Mouse (Mus musculus) megakaryocyte, embryonic 14.5 days (primary cell): ENCODE results near the gene Tyw3. TPM values are rescaled to one million over a fixed set of nuclear protein-coding genes. Genes with fewer than 3 reads are reported as not detected.
A peak's percentile ranks its signal among the peaks of the same experiment; 100 is the strongest.

Experiments used
- H3K27me3 ChIP-seq: replicated peaks from 2 replicates; pipeline ENCODE3; 2012; ENCODE audit warnings: inconsistent platforms
- H3K36me3 ChIP-seq: replicated peaks from 2 replicates; pipeline ENCODE3; 2012; ENCODE audit warnings: low read length, inconsistent platforms, mixed read lengths
- H3K4me1 ChIP-seq: 2 replicates; pipeline ENCODE4 v1.6.1; 2012; ENCODE audit warnings: inconsistent platforms
- H3K4me3 ChIP-seq: replicated peaks from 2 replicates; pipeline ENCODE3; 2012; ENCODE audit warnings: moderate library complexity, mild to moderate bottlenecking, inconsistent platforms
- H3K9me3 ChIP-seq: 2 replicates; pipeline ENCODE4 v1.6.1; 2012; ENCODE audit warnings: inconsistent platforms
- FLI1 ChIP-seq: IDR thresholded peaks from 2 replicates; pipeline ENCODE4 v1.6.1; 2012; ENCODE audit warnings: low read length, inconsistent platforms, mixed read lengths
- GATA1 ChIP-seq: IDR thresholded peaks from 3 replicates; pipeline ENCODE4 v1.6.1; 2012; ENCODE audit warnings: mixed read lengths, low read length, inconsistent platforms, borderline replicate concordance
- polyA plus RNA-seq: library from polyadenylated mRNA; stranded (reverse); fragments of >175 nt; gene quantifications from 2 replicates; pipeline ENCODE4 v1.2.3, GENCODE M21; 2012; ENCODE audit warnings: low replicate concordance; ENCODE audit not compliant: insufficient read depth

The Tyw3 gene
- polyA plus RNA-seq, 1 experiment, result 1.3 TPM

DNA sequence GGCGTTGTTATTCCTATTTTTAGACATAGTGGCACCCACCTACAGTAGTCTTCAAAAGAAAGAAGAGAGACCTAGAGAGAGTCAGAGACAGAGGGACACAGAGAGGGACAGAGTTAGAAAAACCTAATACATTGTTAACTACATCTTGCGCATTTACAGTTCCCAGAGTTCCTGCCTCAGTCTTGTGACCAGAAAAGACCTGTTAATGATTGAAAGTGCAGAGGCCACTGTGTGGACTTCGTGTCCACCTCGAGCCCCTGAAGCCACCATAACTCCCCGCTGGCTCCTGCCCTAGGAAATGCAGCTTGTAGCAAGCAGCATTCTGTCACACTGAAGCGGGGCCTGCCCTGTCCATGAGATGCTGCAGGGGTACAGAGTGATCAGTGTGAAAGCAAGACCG, 657 bp upstream of the Tyw3 start:
- H3K4me3 ChIP-seq, result peak overlapping the region; percentile 99
- H3K27me3 ChIP-seq, result no peaks in the 10 kb centered on the region
- peaks cover 24% of the 10 kb centered on the region for H3K4me1 ChIP-seq
- peaks cover 17% of the 10 kb centered on the region for H3K36me3 ChIP-seq
- H3K9me3 ChIP-seq, result no peaks in the 10 kb centered on the region
- TF ChIP-seq GATA1 (no peak), FLI1 (no peak)

DNA sequence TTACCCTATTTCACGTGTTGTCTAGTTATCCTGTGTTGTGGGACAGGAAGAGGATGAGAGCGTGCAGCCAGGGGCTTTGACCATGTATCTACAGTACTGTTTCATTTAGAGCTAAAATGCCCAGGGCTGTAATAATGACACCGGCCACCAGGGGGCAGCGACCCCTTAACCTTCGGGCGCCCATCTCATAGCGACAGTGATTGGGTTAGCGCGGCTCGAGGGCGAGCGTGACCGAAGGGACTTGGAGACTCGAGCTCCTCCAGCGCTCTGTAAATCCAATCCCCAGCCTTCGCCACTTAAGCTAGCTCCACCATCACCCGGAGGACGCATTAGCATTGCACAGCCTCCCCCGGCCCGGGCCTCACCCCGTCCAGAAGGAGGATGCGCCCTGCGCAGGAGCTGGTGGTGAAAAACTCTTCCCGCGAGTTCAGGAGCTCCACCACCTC, 393 bp downstream of the Tyw3 start, which contains the start of gene Cryz:
Gene Cryz (plus strand): TSS at position 224 of the 446 bp plus-strand sequence.
- no peaks in the 10 kb centered on the region for H3K9me3 ChIP-seq
- peaks cover 28% of the 10 kb centered on the region for H3K36me3 ChIP-seq
- peak within 1 kb of the TSS; percentile 99 for H3K4me3 ChIP-seq
- no peaks in the 10 kb centered on the region for H3K27me3 ChIP-seq
- TF ChIP-seq FLI1 (no peak), GATA1 (no peak)
- H3K4me1 ChIP-seq, result peaks cover 30% of the 10 kb centered on the region

DNA sequence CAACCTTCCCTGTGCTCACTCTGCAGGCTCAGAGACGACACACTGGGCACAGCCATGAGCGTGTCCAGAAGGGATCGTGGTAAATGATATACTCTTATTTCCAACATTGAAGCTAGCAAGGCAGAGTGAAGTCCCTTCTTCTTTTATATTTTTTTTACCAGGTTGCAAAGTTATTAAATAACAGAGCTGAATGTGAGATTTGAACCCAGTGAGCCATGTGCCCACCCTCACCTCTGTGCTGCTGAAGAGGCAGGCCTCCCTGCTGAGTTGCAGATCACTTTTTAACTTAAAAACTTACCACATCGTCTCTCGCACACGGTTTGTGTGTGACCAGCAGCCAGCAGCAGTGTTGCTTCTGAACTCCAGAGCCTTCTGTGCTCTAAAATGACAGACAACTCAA, 2.7 kb downstream of the Tyw3 start:
- TF ChIP-seq GATA1, result no peak
- no peak for TF ChIP-seq FLI1
- Histone ChIP-seq H3K9me3 (no peaks in the 10 kb centered on the region), H3K4me3 (no peak overlapping the region), H3K36me3 (peaks cover 42% of the 10 kb centered on the region), H3K27me3 (no peaks in the 10 kb centered on the region), H3K4me1 (peaks cover 30% of the 10 kb centered on the region)

DNA sequence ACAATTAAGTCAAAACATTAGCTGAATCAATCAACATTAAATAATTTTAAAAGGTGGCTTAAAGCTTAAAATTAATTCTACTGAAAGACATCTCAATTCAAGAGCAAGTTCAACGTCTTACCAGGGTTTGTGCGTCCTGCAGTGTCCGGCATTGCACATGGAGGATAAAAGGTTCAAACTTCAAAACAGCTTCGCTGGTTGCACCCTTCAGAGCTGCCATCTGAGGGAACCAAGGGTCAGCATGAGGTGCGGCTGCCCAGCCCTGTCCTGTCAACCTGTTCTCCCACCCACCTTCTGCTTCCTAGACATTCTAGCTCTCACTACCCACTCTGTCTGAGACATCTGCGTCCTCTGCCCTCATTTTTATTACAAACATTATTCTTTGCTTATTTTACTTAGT, 3.3 kb downstream of the Tyw3 start:
- TF ChIP-seq FLI1 (no peak), GATA1 (no peak)
- H3K36me3 ChIP-seq, result peaks cover 42% of the 10 kb centered on the region
- peaks cover 24% of the 10 kb centered on the region for H3K4me1 ChIP-seq
- H3K4me3 ChIP-seq, result no peak overlapping the region
- H3K9me3 ChIP-seq, result no peaks in the 10 kb centered on the region
- no peaks in the 10 kb centered on the region for H3K27me3 ChIP-seq

DNA sequence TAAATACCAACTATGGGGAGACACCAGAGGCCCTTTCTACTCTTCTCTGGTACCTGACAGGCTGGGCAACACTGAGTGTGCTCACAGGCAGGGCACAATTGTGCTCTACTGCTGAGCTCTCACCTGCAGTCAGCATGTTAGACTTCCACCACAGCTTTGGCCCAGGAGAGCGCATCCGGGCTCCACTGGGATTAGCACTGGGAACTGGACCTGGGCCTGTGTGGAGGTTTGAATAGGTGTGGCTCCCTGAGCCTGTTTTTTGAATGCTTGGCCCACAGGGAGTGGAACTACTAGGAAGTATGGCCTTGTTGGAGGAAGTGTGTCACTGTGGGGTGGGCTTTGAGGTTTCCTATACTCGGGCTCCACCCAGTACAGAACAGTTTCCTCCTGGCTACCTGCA, 5.3 kb downstream of the Tyw3 start:
- peaks cover 12% of the 10 kb centered on the region for H3K4me1 ChIP-seq
- no peaks in the 10 kb centered on the region for H3K9me3 ChIP-seq
- peaks cover 50% of the 10 kb centered on the region for H3K36me3 ChIP-seq
- TF ChIP-seq GATA1 (no peak), FLI1 (no peak)
- H3K4me3 ChIP-seq, result no peak overlapping the region
- no peaks in the 10 kb centered on the region for H3K27me3 ChIP-seq

DNA sequence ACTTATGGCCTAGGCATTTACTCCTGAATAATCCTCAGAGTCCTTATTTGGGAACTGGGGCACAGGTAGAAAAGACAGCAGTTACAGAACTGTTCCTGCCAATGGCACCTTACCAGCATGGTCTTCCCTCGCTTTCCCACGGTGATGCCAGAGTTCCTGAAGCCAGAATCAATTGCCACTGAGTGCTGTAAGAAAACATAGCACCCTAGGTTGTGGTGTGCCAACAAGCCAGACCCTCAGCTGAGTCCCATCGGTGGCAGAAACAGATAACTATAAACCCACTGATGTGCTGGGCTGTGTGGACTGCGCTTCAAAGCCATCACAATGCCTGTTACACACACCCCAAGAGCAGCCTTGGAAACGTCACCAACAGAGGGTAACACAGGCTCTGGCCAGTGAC, 5.9 kb downstream of the Tyw3 start:
- peaks cover 55% of the 10 kb centered on the region for H3K36me3 ChIP-seq
- no peak overlapping the region for H3K4me3 ChIP-seq
- no peak for TF ChIP-seq GATA1
- TF ChIP-seq FLI1, result no peak
- H3K27me3 ChIP-seq, result no peaks in the 10 kb centered on the region
- H3K4me1 ChIP-seq, result peaks cover 8% of the 10 kb centered on the region; the same call in 1 of the 2 replicates
- H3K9me3 ChIP-seq, result no peaks in the 10 kb centered on the region

DNA sequence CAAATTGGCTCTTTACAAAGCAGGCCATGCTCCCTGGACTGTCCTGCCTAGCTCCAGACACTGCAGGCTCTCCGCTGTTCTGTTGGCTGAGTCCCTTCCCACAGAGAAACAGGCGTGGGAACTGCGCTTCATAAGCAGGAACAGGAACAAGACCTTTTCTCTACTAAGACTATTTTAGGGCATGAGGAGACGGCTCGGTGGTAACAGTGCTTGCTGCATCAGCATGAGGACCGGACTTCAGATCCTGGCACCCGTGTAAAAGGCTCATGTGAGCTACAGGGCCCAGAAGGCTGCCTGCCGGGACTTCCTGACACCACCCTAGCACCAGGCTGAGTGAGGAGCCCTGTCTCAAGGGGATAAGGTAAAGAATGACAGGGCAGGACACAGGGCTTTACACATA, 12.6 kb downstream of the Tyw3 start:
- TF ChIP-seq GATA1, result no peak
- TF ChIP-seq FLI1, result no peak
- Histone ChIP-seq H3K27me3 (no peaks in the 10 kb centered on the region), H3K4me3 (no peak overlapping the region), H3K4me1 (peaks cover 4% of the 10 kb centered on the region; the same call in 1 of the 2 replicates), H3K9me3 (no peaks in the 10 kb centered on the region), H3K36me3 (peaks cover 32% of the 10 kb centered on the region)

DNA sequence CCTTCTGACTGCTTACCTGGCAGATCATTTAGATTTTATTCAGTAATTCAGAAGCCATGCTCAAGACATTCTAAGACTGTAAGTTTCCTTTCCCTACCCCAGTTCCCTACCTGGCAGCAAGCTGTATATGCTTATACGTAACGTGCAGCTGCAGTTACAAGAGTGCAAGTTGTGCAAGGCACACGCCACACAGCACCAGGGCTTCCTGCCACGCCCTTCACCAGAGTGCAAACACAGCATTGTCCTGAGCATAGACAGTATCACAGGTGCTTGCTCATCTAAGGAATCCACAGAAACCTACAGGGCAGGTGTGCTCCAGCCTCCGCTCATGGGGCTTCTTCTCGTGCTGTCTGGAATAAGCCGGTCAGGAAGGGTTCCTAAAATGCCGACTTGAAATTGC, 19.0 kb downstream of the Tyw3 start:
- TF ChIP-seq FLI1, result no peak
- TF ChIP-seq GATA1, result no peak
- Histone ChIP-seq H3K4me3 (no peak overlapping the region), H3K4me1 (no peaks in the 10 kb centered on the region), H3K27me3 (no peaks in the 10 kb centered on the region), H3K9me3 (no peaks in the 10 kb centered on the region), H3K36me3 (peaks cover 16% of the 10 kb centered on the region)

DNA sequence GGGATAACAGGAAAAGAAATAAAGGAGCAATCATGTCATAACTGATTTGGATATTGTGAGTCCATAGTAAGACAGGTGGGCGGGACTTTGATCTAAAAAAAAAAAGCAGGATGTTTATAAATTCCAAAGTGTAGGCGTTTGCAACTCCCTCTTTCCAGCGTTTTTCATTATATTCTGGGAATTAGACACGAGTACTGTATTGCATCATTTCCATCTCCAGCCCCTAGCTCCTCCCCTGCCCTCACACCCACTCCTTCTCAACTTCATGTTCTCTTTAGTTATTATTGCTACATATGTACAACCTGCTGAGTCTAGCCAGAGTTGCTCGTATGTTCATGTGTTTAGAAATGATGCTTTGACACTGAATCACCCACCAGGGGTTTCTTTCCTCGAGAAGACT, 23.2 kb downstream of the Tyw3 start:
- H3K4me1 ChIP-seq, result peaks cover 12% of the 10 kb centered on the region
- H3K27me3 ChIP-seq, result peaks cover 8% of the 10 kb centered on the region
- H3K4me3 ChIP-seq, result no peak overlapping the region
- H3K9me3 ChIP-seq, result no peaks in the 10 kb centered on the region
- H3K36me3 ChIP-seq, result peaks cover 2% of the 10 kb centered on the region
- TF ChIP-seq GATA1 (no peak), FLI1 (no peak)

DNA sequence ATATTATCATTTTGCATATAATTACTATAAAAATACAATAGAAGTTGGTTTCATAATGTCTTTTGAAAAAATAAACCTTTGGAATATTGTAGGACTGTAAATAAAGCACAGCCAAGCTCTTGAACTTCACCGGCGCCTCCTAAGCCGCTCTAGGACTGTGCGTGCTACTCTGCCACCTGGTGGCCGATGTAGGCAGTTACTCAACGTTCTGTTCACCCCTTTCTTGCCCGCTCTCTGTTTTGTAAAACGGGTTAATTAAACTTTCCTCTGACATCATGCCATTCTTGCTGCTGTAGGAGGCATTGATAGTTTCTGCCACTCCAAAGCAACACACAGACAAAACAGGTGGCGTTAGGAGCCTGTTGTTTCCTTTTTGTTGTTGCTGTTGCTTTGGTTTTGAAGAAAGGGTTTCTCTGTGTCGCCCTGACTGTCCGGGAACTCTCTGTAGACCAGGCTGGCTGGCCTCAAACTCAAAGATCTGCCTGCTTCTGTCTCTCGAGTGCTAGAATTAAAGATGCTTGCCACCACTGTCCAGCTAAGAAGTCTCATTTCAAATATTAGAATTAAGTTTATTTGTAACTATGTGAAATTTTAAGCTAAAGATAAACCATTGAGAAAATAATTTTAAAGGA, 24.4 kb downstream of the Tyw3 start:
- H3K9me3 ChIP-seq, result no peaks in the 10 kb centered on the region
- H3K4me3 ChIP-seq, result peak overlapping the region; percentile 72
- H3K4me1 ChIP-seq, result peaks cover 12% of the 10 kb centered on the region
- peaks cover 9% of the 10 kb centered on the region for H3K27me3 ChIP-seq
- TF ChIP-seq GATA1 (no peak), FLI1 (no peak)
- no peaks in the 10 kb centered on the region for H3K36me3 ChIP-seq
